Mouse (Mus musculus) MEL (cell line): ENCODE data around the gene Tfap2e.

Experiments
- CTCF ChIP-seq, 3 experiments: IDR thresholded peaks in 2 of 3; conservative IDR thresholded peaks in 1 of 3; 2 replicates each; pipeline ENCODE4 v1.5.1; 2011 to 2012; ENCODE audit warnings: low read length in 3 of 3, low read depth in 2 of 3, mild to moderate bottlenecking in 2 of 3, improper control_type of control experiment in 1 of 3, inconsistent platforms in 1 of 3, mixed read lengths in 1 of 3, moderate library complexity in 1 of 3; ENCODE audit not compliant: control insufficient read depth in 1 of 3, insufficient read depth in 1 of 3, poor library complexity in 1 of 3, severe bottlenecking in 1 of 3
- MXI1 ChIP-seq: IDR thresholded peaks from 2 replicates; pipeline ENCODE4 v1.6.1; 2011; ENCODE audit warnings: mild to moderate bottlenecking, low read depth, low read length, improper control_type of control experiment
- SIN3A ChIP-seq: IDR thresholded peaks from 2 replicates; pipeline ENCODE4 v1.6.1; 2012; ENCODE audit warnings: low read length, improper control_type of control experiment, inconsistent platforms
- TAL1 ChIP-seq: IDR thresholded peaks from 2 replicates; pipeline ENCODE4 v1.6.1; 2012; ENCODE audit warnings: mild to moderate bottlenecking, inconsistent platforms, low read length, moderate library complexity, mixed read lengths
- USF1 ChIP-seq: IDR thresholded peaks from 2 replicates; pipeline ENCODE4 v1.6.1; 2014; ENCODE audit warnings: low read depth, mild to moderate bottlenecking, inconsistent platforms, low read length, improper control_type of control experiment, moderate library complexity

DNA sequence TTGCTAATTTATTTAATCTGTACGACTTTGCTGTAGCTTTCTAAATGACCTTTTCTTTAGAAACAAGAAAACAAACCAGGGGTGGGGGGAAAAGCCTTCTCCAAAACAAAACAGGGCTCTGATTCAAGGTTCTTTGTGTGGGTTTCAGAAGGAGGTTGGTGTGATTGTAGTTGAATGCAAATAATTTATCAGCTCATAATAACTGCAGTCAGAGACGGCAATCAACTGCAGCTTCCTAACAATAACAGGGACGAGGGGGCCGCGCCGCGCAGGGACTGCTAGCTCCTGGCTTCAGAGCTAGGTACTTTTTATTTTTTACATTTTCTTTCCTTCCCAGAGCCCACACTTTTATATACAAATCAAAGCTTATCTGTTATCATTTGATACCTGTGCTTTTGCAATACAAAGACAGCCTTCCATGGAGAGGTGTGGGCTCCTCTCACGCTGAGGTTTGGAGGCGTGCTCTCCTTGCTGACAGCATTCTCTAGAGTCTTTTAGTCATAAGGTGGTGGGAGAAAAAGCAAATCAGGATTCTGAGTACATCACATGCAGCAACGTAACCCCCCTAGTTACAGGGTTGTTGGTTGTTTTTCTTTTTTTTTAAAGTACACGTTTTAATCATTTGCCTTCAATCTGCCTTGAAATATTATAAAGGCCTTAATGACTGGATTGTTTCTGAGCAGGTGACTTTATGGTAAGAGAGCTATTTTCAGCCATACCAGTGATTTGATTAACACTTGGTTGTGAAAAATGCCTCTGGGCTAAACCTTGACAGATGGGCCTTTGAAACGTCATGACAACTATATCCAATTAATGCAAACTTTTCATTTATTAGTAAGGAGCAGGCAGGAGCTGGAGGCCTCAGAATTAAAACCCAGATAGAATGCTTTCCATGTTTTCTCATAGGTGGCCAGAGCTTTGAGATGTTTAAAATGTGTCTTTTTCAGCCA lies 44.1 kb upstream of the Tfap2e start:
- TF ChIP-seq CTCF (IDR thresholded peaks at IDR 0.05 in 2 of 3, conservative IDR thresholded peaks at IDR 0.05 in 1 of 3; ENCODE audit: control insufficient read depth in 1 of 3, insufficient read depth in 1 of 3, low read depth in 2 of 3, low read length in 3 of 3, poor library complexity in 1 of 3, severe bottlenecking in 1 of 3) (no peak), USF1 (no peak), MXI1 (no peak), TAL1 (no peak), SIN3A (no peak)
